Mouse (Mus musculus) frontal cortex, postnatal 10 days (tissue): ENCODE data around the gene Adm2.

Experiments
- DNase-seq, 2 experiments: peaks; one replicate each; pipeline ENCODE4 v3.0.0; 2022; ENCODE audit warnings: low spot score in 2 of 2, mixed read lengths in 1 of 2

The Adm2 gene

DNA sequence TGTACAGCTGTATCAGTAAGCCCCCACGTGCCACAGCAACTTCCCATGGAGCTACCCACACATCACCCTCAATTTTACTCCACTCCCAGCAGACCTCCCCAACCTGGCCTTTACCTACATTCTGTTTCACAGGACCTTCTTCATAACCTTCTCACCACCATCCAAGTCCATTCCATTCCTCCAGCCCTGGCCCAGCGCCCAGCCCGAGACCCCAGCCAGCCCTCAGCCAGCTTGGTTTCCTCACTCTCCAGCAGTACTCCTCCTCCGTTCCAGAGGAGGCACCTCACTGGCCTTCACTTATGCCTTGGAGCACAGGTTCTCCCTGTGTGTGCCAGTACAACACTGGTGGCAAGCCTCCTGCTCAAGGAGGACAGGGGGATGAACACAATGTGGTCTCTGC lies 9.2 kb upstream of the Adm2 start:
- DNase-seq: no peak

DNA sequence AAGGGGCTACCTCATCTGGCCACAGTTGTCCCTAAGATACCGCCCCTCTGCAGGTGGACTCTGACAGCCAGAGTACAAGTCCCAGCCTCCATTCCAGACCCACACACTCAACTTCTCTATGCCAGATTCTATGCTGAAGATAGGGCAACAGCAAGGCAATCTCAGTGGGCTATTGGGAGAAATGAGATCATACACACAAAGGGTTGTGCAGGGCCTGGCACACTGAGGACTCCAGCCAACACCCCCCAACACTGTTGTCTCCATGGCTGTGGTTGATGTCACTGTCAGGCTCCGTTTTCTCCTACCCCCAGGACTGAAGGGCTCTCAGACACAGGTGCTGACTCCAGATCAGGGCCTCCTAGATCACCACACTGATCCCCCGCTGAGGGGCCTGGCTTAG lies 8.4 kb upstream of the Adm2 start:
- no peak for DNase-seq

DNA sequence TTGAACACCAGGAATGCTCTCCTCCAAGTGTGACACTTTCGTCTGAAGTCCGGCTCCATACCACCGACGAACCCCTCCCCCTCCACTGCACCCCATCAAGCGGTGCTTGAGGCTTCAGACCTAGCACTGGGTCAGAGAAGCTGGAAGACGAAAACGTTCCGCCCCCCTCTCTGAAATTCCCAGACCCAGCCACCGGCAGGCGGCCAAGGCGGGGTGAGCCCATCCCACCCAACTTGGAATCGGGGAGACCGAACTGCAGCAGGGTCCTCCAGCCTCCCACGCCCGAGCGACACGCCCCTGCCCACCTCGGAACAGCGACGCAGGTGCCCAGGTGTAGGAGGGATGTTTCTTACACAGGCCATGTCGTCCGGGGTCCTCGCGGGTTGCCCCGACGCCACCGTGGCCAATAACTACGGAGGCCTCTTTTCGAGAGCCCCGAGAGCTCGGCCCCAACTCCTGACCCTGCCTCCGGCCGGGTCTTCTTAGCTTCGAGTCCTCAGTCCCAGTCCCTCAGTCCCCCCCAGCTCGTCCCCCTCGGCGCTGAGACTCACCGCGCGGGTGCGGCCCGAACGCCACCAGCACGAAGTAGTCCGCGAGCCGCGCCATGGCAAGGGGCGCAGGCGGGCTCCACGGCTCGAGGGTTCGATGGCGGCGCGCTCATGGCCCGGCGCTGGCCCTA lies 7.9 kb upstream of the Adm2 start:
- peak; percentile 43 to 45 for DNase-seq

DNA sequence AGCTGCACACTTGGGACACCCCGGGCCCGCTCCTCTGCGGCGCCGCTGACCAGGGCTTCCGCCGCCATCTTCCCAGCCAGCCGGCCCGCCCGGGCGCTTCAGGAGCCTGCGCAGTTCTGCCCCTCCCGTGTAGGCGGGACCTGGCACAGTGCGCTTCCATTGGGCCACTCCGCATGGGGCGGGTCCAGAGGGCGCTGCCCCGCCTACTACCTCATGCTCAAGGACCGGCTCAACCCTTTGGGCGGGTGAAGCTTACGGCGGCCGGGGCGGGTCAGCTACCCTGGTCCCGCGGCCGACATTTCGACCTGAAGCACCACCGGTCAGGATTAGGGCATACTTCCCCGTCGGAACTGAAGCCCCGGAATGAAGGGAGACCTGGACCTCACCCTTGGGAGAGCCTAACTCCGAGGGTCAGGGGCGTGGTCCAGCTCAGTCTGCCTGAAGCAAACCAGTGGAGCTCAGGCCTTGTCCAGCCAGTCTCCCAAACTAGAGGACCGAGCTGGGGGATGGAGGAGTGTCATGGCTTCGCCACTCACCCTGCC lies 7.3 kb upstream of the Adm2 start, which contains the start of gene Sbf1:
TSS of gene Sbf1 (minus strand) at position 122 of the 542 bp plus-strand sequence.
- peak; percentile 97 to 98 for DNase-seq

DNA sequence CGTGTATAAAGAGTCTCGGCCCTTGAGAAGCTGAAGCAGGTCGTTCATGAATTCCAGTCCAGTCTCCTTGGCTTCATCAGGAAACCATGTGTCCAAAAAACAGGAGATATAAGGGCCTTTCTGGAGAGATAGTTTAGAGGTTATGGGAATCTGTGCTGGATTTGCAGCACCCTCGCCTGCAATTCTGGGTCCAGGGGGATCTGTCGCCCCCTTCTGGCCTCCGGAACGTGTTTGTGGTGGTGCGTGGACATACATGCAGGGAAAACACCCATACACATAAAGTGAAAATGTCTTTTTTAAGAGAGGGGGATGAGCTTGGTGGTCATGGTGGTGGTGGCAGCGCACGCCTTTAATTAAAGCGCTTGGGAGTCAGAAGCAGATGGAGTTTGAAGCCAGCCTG lies 6.4 kb upstream of the Adm2 start:
- DNase-seq: no peak

DNA sequence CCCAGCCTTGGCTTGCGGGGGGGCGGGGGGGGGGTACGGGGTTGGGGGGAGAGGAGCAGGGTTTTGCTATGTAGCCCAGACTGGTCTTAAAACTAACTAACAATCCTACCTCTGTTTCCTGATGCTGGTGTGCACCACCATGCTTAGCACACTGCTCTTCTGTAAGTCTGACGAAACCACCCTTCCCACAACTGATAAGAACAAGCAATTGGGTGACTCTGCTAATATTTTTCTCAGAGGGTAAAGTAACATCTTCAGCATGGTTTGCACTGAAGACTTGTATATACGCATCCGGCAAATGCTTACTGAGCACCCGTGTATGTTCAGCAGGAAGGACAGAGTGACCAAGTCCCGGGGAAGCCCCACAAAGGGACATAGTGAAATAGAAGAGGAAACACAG lies 1.3 kb upstream of the Adm2 start:
- DNase-seq: no peak

DNA sequence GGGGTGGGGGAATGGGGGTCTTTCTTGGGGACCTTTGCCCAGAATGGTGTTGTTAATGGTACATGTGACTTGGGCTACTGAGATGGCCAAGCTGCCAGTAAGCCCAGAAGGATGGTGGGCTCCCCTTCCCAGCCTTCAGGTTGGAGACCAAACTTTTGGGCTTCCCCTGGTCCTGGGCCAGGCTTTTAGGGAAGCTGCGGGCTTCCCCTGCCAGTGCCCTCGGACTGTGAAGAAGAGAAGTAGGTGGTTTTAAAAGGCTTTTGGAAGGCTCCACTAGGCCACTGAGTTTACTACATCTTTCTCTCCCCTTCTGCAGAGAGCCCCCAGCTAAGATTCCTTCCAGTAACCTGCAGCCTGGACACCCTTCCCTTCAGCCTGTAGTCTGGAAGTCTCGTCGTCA lies 1.1 kb downstream of the Adm2 start:
- DNase-seq: no peak

DNA sequence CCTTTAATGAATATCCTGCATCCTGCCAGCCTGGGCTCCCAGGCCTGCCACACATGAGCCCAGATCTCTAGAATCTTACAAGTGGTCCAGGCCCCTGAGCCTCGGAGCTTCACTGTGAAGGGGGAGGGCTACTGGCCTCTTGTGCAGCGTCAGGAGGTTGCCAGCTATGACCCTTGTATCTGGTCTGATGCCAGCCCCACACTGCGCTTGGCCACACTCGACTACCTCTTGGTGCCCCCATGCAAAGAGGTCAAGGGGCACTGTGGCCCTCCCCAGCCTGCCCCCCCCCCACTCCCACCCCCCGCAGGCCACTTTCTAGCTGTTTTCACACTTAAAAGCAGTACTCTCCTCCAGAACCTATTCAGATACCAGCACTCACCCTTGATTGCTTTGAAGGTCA lies 3.9 kb downstream of the Adm2 start:
- no peak for DNase-seq

DNA sequence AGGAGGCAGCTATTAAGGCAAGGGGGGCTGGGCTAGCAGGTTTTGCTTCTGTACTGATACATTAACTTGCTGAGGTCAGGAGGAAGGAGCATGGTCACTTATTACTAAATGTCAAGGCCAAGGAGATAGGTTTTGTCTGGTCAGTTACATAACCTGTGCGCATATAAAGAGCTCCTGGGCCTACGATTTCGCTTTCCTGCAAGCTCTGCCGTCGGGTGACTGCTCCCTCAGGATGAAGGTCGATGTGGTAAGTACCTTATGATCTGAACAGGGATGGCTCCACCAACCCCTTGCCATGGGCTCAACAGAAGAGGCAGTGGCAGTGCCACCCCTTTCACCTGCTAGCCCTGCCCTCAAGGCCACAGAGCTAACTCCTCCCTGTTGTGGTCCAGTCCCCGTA lies 11.8 kb downstream of the Adm2 start, which contains the start of gene Miox:
TSS of gene Miox (plus strand) at position 128 of the 400 bp plus-strand sequence.
- DNase-seq: no peak

DNA sequence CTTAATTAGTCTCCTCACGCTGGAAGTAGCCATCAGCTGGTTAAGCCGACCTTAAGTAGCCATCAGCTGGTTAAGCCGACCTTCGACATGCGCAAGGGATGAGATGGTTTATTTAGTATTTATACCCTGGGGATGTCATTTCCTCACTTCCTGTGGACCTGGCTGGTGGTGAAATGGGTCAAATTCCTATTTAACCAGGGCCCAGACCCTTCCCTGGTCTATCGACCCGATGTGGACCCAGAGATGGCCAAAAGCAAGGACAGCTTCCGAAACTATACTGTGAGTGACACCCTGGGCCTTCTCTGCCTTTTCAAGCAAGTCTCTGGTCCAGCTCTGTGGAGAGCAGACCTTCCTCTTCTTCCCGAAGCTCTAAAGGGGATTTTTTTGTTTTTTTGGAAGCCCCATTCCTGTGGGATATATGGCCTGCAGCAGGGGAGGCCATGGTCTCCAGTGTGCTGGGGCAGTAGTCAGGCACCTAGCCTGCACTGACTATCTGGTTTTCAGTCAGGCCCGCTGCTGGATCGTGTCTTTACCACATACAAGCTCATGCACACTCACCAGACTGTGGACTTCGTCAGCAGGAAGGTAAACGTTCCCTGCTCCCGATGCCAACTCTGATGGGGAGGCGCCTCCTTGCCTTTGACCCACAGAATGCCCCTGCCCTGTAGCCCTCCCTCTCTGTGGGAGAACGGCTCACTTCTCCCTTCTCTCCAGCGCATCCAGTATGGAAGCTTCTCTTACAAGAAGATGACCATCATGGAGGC lies 12.4 kb downstream of the Adm2 start:
- DNase-seq: no peak

DNA sequence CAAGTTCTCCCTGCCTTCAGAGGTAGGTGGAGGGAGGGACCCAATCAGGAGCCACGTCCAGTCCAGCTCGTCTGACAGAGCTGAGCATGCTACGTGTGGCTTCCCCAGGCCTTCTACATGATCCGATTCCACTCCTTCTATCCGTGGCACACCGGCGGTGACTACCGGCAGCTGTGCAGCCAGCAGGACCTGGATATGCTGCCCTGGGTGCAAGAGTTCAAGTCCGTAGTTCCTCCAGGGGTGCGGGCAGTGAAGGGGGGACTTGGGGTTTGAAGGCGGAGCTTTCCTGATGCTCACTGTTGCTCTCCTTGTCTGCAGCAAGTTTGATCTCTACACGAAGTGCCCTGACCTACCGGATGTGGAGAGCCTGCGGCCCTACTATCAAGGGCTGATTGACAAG lies 13.9 kb downstream of the Adm2 start:
- no peak for DNase-seq

DNA sequence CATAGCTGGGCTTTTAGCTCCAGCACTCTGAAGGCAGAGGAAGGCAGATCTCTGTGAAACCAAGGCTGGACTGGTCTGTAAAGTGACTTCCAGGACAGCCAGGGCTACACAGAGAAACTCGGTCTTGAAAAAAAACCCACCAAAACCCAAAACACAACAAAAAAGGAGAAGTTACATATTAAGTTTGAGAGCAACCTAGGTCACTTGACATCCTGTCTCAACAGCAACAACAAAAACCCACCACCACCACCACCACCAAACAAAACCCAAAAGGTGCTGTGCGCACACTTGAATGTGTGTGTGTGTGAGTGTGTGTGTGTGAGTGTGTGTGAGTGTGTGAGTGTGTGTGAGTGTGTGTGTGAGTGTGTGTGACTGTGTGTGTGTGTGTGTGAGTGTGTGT lies 17.2 kb downstream of the Adm2 start:
- no peak for DNase-seq

DNA sequence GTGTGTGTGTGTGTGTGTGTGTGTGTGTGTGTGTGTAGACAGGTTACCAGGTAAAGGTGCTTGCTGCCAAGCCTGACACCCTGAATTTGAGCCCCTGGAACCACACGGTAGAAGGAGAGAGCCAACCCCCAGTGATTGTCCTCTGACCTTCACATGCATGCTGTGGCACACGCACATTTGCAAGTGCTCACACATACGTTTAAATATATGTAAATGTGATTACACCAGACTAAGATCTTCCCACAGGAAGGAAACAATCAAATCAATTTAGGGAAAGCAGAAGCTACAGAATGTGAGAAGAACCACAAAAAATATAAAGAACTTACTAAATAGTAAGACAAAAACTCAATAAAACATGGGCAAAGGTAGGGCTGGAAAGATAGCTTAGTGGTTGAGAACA lies 17.6 kb downstream of the Adm2 start:
- no peak for DNase-seq

DNA sequence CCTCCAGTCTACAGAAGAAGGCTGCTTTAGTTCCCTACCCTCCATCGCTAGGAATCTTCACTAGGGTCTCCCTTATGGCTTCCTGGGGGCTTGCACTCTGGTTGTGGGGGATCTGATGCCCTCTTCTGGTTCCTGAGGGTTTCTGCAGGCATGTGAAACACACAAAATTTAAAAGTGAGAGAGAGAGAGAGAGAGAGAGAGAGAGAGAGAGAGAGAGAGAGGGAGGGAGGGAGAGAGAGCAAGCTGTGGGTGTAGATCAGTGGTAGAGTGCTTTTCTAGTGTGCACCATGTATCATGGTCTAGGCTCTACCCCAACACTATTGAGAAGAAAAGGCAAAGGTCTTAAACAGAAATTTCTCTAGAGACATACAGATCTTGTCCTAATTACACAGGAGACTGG lies 19.2 kb downstream of the Adm2 start:
- no peak for DNase-seq

DNA sequence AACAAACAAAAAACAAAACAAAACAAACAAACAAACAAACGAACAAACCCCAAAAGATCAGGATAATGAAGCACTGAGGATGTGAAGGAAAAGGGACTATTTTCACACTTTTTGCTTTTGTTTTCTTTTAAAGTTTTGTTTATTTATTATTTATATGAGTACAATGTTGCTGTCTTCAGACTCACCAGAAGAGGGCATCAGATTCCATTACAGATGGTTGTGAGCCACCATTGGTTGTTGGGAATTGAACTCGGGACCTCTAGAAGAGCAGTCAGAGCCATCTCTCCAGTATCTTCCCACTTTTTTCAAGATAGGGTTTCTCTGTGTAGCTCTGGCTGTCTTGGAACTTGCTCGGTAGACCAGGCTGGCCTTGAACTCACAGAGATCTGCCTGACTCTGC lies 20.8 kb downstream of the Adm2 start:
- no peak for DNase-seq

DNA sequence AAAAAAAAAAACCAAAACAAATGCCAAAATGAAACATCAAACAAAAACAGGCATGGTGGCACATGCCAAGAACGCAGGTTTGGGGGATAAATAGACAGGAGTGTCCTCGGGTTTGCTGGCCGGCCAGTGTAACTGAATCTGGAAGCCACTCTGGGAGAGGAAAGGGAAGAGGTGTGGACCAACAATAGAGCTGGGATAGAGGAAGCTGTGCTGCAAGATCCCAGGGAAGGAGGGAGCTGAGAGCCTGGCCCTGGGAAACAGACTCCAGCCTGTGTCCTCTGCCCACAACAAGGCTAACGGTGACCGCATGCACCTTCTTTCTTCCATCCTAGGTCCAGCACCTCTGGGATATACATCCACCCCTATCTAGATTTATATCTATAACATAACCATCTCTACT lies 27.9 kb downstream of the Adm2 start:
- no peak for DNase-seq

DNA sequence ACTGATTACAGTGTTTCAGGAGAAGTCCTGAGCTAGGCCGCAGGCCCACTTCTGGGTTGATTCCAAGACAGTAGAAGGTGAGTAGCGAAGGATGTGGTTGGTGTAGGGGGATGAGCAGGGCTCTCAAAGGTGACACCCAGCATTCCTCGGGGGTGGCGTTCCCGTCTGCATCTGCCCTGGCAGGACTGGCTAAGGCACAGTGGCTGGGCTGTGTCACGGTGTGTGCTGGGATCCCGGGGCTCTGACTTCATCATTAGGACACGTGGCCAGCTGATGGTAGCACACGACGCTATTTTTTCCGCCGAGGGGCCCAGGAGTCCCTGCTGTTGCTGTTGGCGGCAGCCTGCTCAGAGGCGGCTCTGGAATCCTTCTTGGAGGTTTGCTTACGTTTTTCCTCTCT lies 28.8 kb downstream of the Adm2 start:
- DNase-seq: no peak

DNA sequence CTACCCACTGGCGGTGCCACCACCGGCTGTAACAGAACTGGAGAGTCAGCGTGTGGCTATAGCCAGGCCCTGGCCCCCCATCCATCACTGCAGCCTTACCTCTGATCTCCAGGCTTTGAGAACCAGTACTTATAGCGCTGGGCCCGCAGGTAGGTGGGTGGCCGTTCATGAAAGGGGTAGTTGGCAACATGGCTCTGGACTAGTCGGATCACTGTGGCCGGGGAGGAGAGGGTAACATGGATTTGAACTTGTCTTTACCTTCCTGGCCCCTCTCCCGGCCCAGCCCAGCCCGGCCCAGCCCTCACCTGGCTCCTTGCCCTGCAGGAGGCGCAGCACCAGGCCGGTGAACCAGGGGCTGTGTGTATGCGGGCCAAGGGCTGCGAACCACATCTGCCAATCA lies 29.5 kb downstream of the Adm2 start:
- DNase-seq: no peak

DNA sequence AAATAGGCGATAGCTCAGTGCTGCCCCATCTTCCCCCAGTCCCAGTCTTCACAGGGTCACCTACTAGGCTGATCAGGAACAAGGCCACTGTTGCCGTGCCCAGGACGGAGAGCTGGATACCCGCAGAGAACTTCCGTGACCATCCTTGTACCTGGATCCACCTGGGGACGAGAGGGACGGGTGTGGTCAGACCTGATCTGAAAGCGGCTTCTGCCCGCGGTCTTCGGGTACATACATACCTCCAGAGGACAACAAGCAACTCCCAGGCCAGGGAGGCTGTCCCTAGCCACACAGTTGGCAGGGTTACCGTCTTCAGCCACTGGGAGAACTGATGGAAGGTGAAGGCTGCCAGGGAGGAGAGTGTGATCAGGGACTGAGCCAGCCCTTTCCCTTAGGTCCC lies 30.3 kb downstream of the Adm2 start:
- DNase-seq: no peak

DNA sequence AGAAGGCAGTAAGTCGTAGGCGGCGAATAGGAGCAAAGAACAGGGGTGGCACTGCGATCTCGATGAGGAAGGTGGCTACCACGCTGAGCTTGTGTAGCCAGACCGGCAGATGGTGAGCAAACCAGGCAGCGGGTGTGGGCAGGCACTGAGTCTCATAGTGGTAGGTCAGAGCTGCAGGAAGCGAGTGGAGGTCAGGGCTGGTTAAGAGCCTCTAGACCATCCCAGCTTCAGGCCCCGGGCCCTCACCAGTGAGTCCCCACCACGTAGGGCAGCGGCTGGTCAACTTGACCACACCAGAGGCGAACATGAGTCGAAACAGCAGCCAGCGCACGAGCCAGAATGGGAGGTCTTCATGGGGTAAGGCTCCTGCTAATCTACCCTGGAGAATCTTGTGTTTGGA lies 31.3 kb downstream of the Adm2 start:
- no peak for DNase-seq

DNA sequence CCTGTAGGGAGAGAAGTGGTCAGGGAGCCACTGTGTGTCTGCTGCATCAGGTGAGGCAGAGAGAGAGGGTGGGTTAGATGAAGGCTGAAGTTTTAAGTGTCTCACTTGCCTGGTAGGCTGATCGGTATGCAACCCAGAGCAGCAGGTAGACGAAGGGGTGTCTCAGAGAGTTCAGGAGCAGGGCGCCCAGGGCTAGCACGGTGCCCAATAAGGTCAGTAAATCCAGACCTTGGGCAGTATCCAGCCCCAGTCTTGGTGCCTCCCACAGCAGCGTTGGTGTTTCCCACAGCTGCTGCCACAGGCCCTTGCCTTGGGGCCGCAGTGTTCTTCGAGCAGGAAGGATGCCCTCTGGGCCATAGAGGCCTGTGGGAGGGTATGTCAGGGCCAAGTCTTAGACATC lies 31.9 kb downstream of the Adm2 start:
- DNase-seq: no peak

DNA sequence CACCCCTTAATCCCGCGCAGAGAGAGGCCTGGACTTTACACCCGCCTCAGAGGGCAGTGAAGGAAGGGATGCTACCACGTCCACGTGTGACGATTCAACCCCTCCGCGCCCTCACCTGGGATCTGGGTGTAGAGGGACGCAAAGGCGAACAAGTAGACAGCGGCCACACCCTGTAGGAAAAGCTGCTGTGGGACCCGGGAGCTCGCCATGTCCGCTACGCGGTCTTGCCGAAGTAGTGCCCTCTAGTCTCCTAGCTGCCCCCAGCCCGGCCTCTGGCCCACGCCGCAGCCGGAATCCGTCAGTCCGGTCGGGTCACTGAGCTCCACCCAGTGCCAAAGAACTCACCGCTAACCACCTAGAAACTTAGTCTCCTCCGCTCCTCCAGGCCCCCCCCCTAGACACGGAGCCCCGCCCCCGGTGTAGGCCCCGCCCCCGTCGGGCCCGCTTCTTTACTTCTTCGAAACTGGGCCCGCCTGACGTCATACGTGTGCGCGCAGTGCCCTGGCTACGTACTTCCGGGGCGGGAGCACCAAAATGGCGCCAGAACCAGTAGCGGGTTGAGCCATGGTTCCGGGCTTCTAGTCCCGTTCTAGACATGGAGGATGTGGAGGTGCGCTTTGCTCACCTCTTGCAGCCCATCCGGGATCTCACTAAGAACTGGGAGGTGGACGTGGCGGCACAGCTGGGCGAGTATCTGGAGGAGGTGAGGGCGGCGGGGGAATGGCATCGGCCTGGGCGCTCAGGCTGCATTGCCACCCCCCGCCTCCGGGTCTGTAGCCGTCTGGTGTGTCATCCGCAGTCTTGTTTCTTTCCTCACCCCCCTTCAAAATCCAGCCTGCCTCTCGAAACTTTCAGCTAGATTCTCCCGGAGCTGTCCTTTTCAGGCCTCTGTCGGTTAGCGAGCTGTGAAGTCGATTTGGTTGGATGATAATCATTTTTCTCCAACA lies 33.0 kb downstream of the Adm2 start, which contains the start of the genes Lmf2 and Ncaph2:
TSS of gene Lmf2 (minus strand) at position 419 of the 947 bp plus-strand sequence.
TSS of gene Ncaph2 (plus strand) at position 479 of the 947 bp plus-strand sequence.
- peak; percentile 89 to 93 for DNase-seq
